9 mouse cellular contexts compared by ENCODE assay signal in the genomic region with DNA sequence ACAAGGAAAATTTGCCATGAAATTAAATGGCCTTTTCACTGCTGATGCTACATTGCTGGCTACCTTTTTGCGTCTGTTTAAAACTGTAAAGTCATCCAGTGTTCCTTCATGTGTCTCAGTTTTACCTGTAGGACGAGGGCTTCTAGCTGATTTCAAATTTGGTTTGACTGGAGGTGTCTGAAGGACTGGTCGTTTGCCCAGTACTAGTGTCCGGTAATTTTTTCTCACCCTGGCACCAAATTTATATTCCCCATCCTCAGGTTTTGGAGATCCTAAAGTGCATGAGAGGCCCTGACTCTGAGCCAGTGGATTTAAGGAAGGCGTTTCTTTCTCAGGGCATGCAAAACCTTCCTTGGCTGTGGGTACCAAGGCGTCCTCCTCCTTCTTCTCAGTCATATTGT. TPM values are rescaled to one million over a fixed set of nuclear protein-coding genes. Genes with fewer than 3 reads are reported as not detected.
DNase-seq lines count a peak whose midpoint lies in the region; ATAC-seq and TF ChIP-seq lines count a peak whose summit lies in the region.
"Had no signal": no experiment of that assay in that cellular context is flagged by ENCODE, and none has a peak within 500 bp of the region (broad histone marks: within the 10 kb centered on the region; RNA-seq: fewer than 3 reads in every experiment).

No protein-coding gene starts in this region.

- no peak for ATAC-seq in embryonic facial prominence, embryonic 13.5 days (ENCODE audit: insufficient number of reproducible peaks, insufficient read depth, low FRiP score, low TSS enrichment, low read depth)
- ATAC-seq in hindbrain, postnatal 0 days: no peak
- ATAC-seq in midbrain, postnatal 0 days (ENCODE audit: low FRiP score): no peak

- TF ChIP-seq CTCF in hindbrain, postnatal 0 days (IDR thresholded peaks at IDR 0.05; ENCODE audit: low read depth): no peak
- TF ChIP-seq CTCF in midbrain, postnatal 0 days (IDR thresholded peaks at IDR 0.05): no peak

- no peaks in the 10 kb centered on the region for H3K36me3 ChIP-seq in embryonic facial prominence, embryonic 13.5 days
- no peaks in the 10 kb centered on the region for H3K36me3 ChIP-seq in hindbrain, postnatal 0 days (ENCODE audit: insufficient read depth, low read length)
- H3K36me3 ChIP-seq in midbrain, postnatal 0 days (ENCODE audit: insufficient read depth, low read length): no peaks in the 10 kb centered on the region

- peak; percentile 43 for DNase-seq in kidney, adult 18-20 months
- DNase-seq in kidney, adult 9 months: no peak
- peak; percentile 35 for DNase-seq in hindbrain, postnatal 0 days (ENCODE audit: low spot score)
- DNase-seq in midbrain, postnatal 0 days (ENCODE audit: low spot score): no peak
- DNase-seq in Muller cell, postnatal 12 days (ENCODE audit: inconsistent ontology term): no peak
- DNase-seq in right cerebral cortex, postnatal 4 days: no peak
- DNase-seq in spleen, postnatal 10 days (ENCODE audit: low spot score in 2 of 2): no peak

- no peaks in the 10 kb centered on the region for H3K27me3 ChIP-seq in embryonic facial prominence, embryonic 13.5 days
- no peaks in the 10 kb centered on the region for H3K27me3 ChIP-seq in hindbrain, postnatal 0 days (ENCODE audit: insufficient read depth, low read length)
- H3K27me3 ChIP-seq in midbrain, postnatal 0 days (ENCODE audit: insufficient read depth, low read length): no peaks in the 10 kb centered on the region

- peaks cover 40% of the 10 kb centered on the region for H3K4me1 ChIP-seq in embryonic facial prominence, embryonic 13.5 days
- H3K4me1 ChIP-seq in hindbrain, postnatal 0 days (ENCODE audit: insufficient read depth, low read length): peaks cover 23% of the 10 kb centered on the region
- H3K4me1 ChIP-seq in midbrain, postnatal 0 days (ENCODE audit: insufficient read depth, low read length): peaks cover 14% of the 10 kb centered on the region

- peak overlapping the region; percentile 100 for H3K9ac ChIP-seq in embryonic facial prominence, embryonic 13.5 days
- H3K9ac ChIP-seq in hindbrain, postnatal 0 days (replicated peaks; ENCODE audit: low read length): peak overlapping the region; percentile 99
- H3K9ac ChIP-seq in midbrain, postnatal 0 days (replicated peaks; ENCODE audit: low read length, poor library complexity, severe bottlenecking): peak overlapping the region; percentile 97

- 4% methylated on average over 6 of the region's 6 CpGs for WGBS in embryonic facial prominence, embryonic 13.5 days
- 9% methylated on average over 6 of the region's 6 CpGs for WGBS in hindbrain, postnatal 0 days
- WGBS in midbrain, postnatal 0 days: 5% methylated on average over 6 of the region's 6 CpGs

- peak overlapping the region; percentile 100 for H3K27ac ChIP-seq in embryonic facial prominence, embryonic 13.5 days
- peak overlapping the region; percentile 99; the same call in 1 of the 2 replicates for H3K27ac ChIP-seq in hindbrain, postnatal 0 days
- H3K27ac ChIP-seq in midbrain, postnatal 0 days (ENCODE audit: low read depth, low read length): peak overlapping the region; percentile 97; the same call in 1 of the 2 replicates

- peak overlapping the region; percentile 95 for H3K4me3 ChIP-seq in embryonic facial prominence, embryonic 13.5 days
- H3K4me3 ChIP-seq in hindbrain, postnatal 0 days (ENCODE audit: low read length): peak overlapping the region; percentile 93
- peak overlapping the region; percentile 86 for H3K4me3 ChIP-seq in midbrain, postnatal 0 days (ENCODE audit: low read depth, low read length)

- peak overlapping the region; percentile 71 for H3K4me2 ChIP-seq in embryonic facial prominence, embryonic 13.5 days
- peak overlapping the region; percentile 84 for H3K4me2 ChIP-seq in hindbrain, postnatal 0 days (ENCODE audit: low read depth, low read length)
- H3K4me2 ChIP-seq in midbrain, postnatal 0 days (ENCODE audit: low read depth, low read length, poor library complexity, severe bottlenecking): peak overlapping the region; percentile 80

- H3K9me3 ChIP-seq in embryonic facial prominence, embryonic 13.5 days: no peaks in the 10 kb centered on the region
- no peaks in the 10 kb centered on the region for H3K9me3 ChIP-seq in hindbrain, postnatal 0 days (ENCODE audit: low read length)
- H3K9me3 ChIP-seq in midbrain, postnatal 0 days (ENCODE audit: low read length): no peaks in the 10 kb centered on the region

RNA-seq across cellular contexts. Expression of gene Skida1, which starts 3.1 kb away (rescaled TPM):
- 8.3 and 9.8 TPM in 2 replicates for polyA plus RNA-seq in embryonic facial prominence, embryonic 13.5 days (2015; fragmentation: Nextera tagmentation; extraction: Ambion mirVana)
- total RNA-seq in hindbrain, postnatal 0 days (2014; rRNA removed): 14.1 and 22.7 TPM in 2 replicates
- 4.4 and 5.0 TPM in 2 replicates for polyA plus RNA-seq in hindbrain, postnatal 0 days (2015; fragmentation: Nextera tagmentation; extraction: Ambion mirVana)
- 12.1 and 12.4 TPM in 2 replicates for total RNA-seq in midbrain, postnatal 0 days (2014; rRNA removed)
- polyA plus RNA-seq in midbrain, postnatal 0 days (2015; fragmentation: Nextera tagmentation; extraction: Ambion mirVana): 3.5 and 4.3 TPM in 2 replicates

RNA-seq across cellular contexts. Expression of gene A930004D18Rik, which starts 8.2 kb away (rescaled TPM):
- 13.7 and 15.0 TPM in 2 replicates for polyA plus RNA-seq in embryonic facial prominence, embryonic 13.5 days (2015; fragmentation: Nextera tagmentation; extraction: Ambion mirVana)
- total RNA-seq in hindbrain, postnatal 0 days (2014; rRNA removed): 2.3 and 3.7 TPM in 2 replicates
- polyA plus RNA-seq in hindbrain, postnatal 0 days (2015; fragmentation: Nextera tagmentation; extraction: Ambion mirVana): 9.0 and 9.9 TPM in 2 replicates
- 2.4 and 3.6 TPM in 2 replicates for total RNA-seq in midbrain, postnatal 0 days (2014; rRNA removed)
- 9.7 and 10.3 TPM in 2 replicates for polyA plus RNA-seq in midbrain, postnatal 0 days (2015; fragmentation: Nextera tagmentation; extraction: Ambion mirVana)

RNA-seq across cellular contexts. Expression of gene Mllt10, which starts 9.3 kb away (rescaled TPM):
- 67.2 and 73.6 TPM in 2 replicates for polyA plus RNA-seq in embryonic facial prominence, embryonic 13.5 days (2015; fragmentation: Nextera tagmentation; extraction: Ambion mirVana)
- total RNA-seq in hindbrain, postnatal 0 days (2014; rRNA removed): 20.1 and 25.6 TPM in 2 replicates
- 30.0 and 34.6 TPM in 2 replicates for polyA plus RNA-seq in hindbrain, postnatal 0 days (2015; fragmentation: Nextera tagmentation; extraction: Ambion mirVana)
- total RNA-seq in midbrain, postnatal 0 days (2014; rRNA removed): 22.7 and 96.5 TPM in 2 replicates
- 23.9 and 28.9 TPM in 2 replicates for polyA plus RNA-seq in midbrain, postnatal 0 days (2015; fragmentation: Nextera tagmentation; extraction: Ambion mirVana)

RNA-seq across cellular contexts. Expression of gene H2al2a, which starts 49.0 kb away (rescaled TPM):
- not detected in 2 replicates for polyA plus RNA-seq in embryonic facial prominence, embryonic 13.5 days (2015; fragmentation: Nextera tagmentation; extraction: Ambion mirVana)
- not detected in 2 replicates for total RNA-seq in hindbrain, postnatal 0 days (2014; rRNA removed)
- polyA plus RNA-seq in hindbrain, postnatal 0 days (2015; fragmentation: Nextera tagmentation; extraction: Ambion mirVana): not detected in 2 replicates
- total RNA-seq in midbrain, postnatal 0 days (2014; rRNA removed): not detected in 2 replicates
- polyA plus RNA-seq in midbrain, postnatal 0 days (2015; fragmentation: Nextera tagmentation; extraction: Ambion mirVana): not detected in 2 replicates
- total RNA-seq: layer of hippocampus, postnatal 10 days had no signal

Comparison
In these comparisons a context has a peak if more than half of its experiments do, and no peak if none do; other contexts are left out.
1. DNase-seq: peak in kidney, adult 18-20 months (single experiment) and hindbrain, postnatal 0 days (single experiment); none in kidney, adult 9 months (single experiment), midbrain, postnatal 0 days (single experiment), Muller cell, postnatal 12 days (single experiment), right cerebral cortex, postnatal 4 days (single experiment) and spleen, postnatal 10 days (0 of 2).
2. Peak in every context shown above with its lines, with median percentiles within 50 percentile points of each other: H3K27ac ChIP-seq, H3K4me2 ChIP-seq, H3K4me3 ChIP-seq and H3K9ac ChIP-seq.